Mouse (Mus musculus): ENCODE measurements around the gene Pcbd1. TPM values are rescaled to one million over a fixed set of nuclear protein-coding genes. Genes with fewer than 3 reads are reported as not detected.

Gene Pcbd1
- polyA plus RNA-seq, 1 experiment from 2014 or later: 71.2 TPM

DNA sequence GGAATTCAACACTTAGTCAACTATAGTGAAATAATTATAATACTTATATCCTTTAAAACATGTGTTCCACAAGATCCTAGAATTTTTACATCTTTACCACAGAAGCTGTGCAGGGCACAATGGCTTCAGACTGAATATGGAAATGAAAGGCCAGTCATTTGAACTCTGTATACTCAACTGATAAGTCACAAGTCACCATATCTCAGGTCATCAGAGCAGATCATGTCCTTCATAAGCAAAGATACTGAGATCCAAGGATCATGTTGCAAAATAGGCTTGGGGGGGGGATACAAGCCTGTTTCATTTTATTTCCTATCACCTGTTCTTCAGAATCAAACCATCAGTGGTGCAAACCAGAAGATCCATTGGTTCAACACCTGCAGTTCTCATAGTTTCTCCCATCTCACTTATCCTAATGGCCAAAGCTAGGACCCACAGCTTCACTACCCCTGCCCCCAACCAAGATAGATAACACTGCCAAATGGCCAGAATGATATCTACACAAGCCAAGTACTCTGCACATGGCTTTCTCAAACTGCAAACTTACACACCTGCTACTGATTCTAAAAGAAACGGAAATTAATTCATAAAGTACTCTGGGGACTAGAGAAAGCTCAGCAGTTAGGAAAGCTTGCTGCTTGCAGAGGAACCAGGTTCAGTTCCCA, 39.7 kb downstream of the Pcbd1 start:
- H3K4me3 ChIP-seq (ENCODE audit: low read depth, low read length): no peak overlapping the region
- 93% methylated on average over 1 of the region's 1 CpGs for WGBS
- H3K27me3 ChIP-seq (ENCODE audit: insufficient read depth, low read length): no peaks in the 10 kb centered on the region
- H3K36me3 ChIP-seq (ENCODE audit: insufficient read depth): peaks cover 6% of the 10 kb centered on the region; the same call in 1 of the 2 replicates
- H3K27ac ChIP-seq (ENCODE audit: low read depth): no peak overlapping the region
- no peak overlapping the region for H3K4me2 ChIP-seq
- H3K9me3 ChIP-seq (ENCODE audit: low read depth, low read length): no peaks in the 10 kb centered on the region
- H3K9ac ChIP-seq: no peak overlapping the region
- no peak for TF ChIP-seq CTCF (IDR thresholded peaks at IDR 0.05; ENCODE audit: low read depth)
- H3K4me1 ChIP-seq (ENCODE audit: insufficient read depth): no peaks in the 10 kb centered on the region
- DNase-seq (no peak), ATAC-seq (ENCODE audit: insufficient read depth) (no peak)

- Histone ChIP-seq H3K9ac (no peak overlapping the region), H3K9me3 (ENCODE audit: low read depth, low read length) (no peaks in the 10 kb centered on the region), H3K36me3 (ENCODE audit: insufficient read depth) (peaks cover 6% of the 10 kb centered on the region; the same call in 1 of the 2 replicates), H3K27ac (ENCODE audit: low read depth) (no peak overlapping the region), H3K4me1 (ENCODE audit: insufficient read depth) (no peaks in the 10 kb centered on the region), H3K27me3 (ENCODE audit: insufficient read depth, low read length) (no peaks in the 10 kb centered on the region), H3K4me3 (ENCODE audit: low read depth, low read length) (no peak overlapping the region), H3K4me2 (no peak overlapping the region)
- no peak for ATAC-seq (ENCODE audit: insufficient read depth)
- no peak for TF ChIP-seq CTCF (IDR thresholded peaks at IDR 0.05; ENCODE audit: low read depth)
- WGBS: 75% methylated on average over 3 of the region's 3 CpGs
- DNase-seq: no peak
Observed at GRCm38 (mm10) chr10:61130959-61131358, 41.8 kb downstream of the Pcbd1 start.

GRCm38 (mm10) chr10:61134041-61134440, 44.9 kb downstream of the Pcbd1 start:
- H3K4me1 ChIP-seq (ENCODE audit: insufficient read depth): no peaks in the 10 kb centered on the region
- H3K36me3 ChIP-seq (ENCODE audit: insufficient read depth): peaks cover 15% of the 10 kb centered on the region
- DNase-seq: no peak
- WGBS: 76% methylated on average over 4 of the region's 4 CpGs
- H3K9ac ChIP-seq: no peak overlapping the region
- no peaks in the 10 kb centered on the region for H3K27me3 ChIP-seq (ENCODE audit: insufficient read depth, low read length)
- H3K4me3 ChIP-seq (ENCODE audit: low read depth, low read length): no peak overlapping the region
- no peak overlapping the region for H3K4me2 ChIP-seq
- no peak for TF ChIP-seq CTCF (IDR thresholded peaks at IDR 0.05; ENCODE audit: low read depth)
- ATAC-seq (ENCODE audit: insufficient read depth): no peak
- no peaks in the 10 kb centered on the region for H3K9me3 ChIP-seq (ENCODE audit: low read depth, low read length)
- H3K27ac ChIP-seq (ENCODE audit: low read depth): no peak overlapping the region

DNA sequence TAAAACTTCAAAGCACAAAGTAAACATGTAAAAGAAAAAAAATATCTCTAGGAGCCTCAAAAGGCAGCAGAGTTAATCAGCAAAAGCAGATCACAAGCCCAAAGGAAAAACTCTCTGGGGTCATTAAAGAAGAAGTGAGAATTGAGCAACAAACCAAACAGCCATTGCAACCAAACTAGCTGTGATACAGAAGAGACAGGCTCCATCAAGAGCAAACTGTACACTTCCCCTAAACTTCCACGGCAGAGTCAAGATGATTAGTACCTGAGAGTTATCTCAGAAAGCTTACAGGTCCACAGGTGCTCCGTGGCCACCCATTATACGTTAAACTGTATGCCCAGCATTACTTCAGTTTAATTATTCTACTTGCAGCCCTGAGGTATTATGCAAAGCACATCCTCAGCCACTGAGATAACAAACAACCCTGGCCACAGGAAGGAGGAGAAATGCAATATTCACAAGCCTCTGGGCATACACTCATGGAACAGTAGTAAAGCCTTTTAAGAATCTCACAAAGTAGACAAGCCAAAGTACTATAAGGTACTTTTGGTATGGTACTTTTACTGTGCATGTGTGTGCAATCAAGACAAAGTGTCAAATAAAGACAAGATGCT, 46.2 kb downstream of the Pcbd1 start:
- H3K9me3 ChIP-seq (ENCODE audit: low read depth, low read length): no peaks in the 10 kb centered on the region
- no peak for TF ChIP-seq CTCF (IDR thresholded peaks at IDR 0.05; ENCODE audit: low read depth)
- H3K4me1 ChIP-seq (ENCODE audit: insufficient read depth): no peaks in the 10 kb centered on the region
- no peaks in the 10 kb centered on the region for H3K27me3 ChIP-seq (ENCODE audit: insufficient read depth, low read length)
- H3K4me3 ChIP-seq (ENCODE audit: low read depth, low read length): no peak overlapping the region
- H3K27ac ChIP-seq (ENCODE audit: low read depth): no peak overlapping the region
- 60% methylated on average over 3 of the region's 3 CpGs for WGBS
- DNase-seq: no peak
- H3K9ac ChIP-seq: no peak overlapping the region
- peaks cover 15% of the 10 kb centered on the region for H3K36me3 ChIP-seq (ENCODE audit: insufficient read depth)
- H3K4me2 ChIP-seq: no peak overlapping the region
- no peak for ATAC-seq (ENCODE audit: insufficient read depth)

- DNase-seq: no peak
- Histone ChIP-seq H3K27me3 (ENCODE audit: insufficient read depth, low read length) (no peaks in the 10 kb centered on the region), H3K4me3 (ENCODE audit: low read depth, low read length) (no peak overlapping the region), H3K27ac (ENCODE audit: low read depth) (no peak overlapping the region), H3K9ac (no peak overlapping the region), H3K9me3 (ENCODE audit: low read depth, low read length) (no peaks in the 10 kb centered on the region), H3K4me2 (no peak overlapping the region), H3K36me3 (ENCODE audit: insufficient read depth) (peaks cover 15% of the 10 kb centered on the region), H3K4me1 (ENCODE audit: insufficient read depth) (no peaks in the 10 kb centered on the region)
- no peak for TF ChIP-seq CTCF (IDR thresholded peaks at IDR 0.05; ENCODE audit: low read depth)
- ATAC-seq (ENCODE audit: insufficient read depth): no peak
- WGBS: 56% methylated on average over 1 of the region's 1 CpGs
Observed at GRCm38 (mm10) chr10:61137567-61137966, 48.4 kb downstream of the Pcbd1 start.

GRCm38 (mm10) chr10:61143343-61143742, 54.2 kb downstream of the Pcbd1 start:
- Histone ChIP-seq H3K9me3 (ENCODE audit: low read depth, low read length) (no peaks in the 10 kb centered on the region), H3K9ac (no peak overlapping the region), H3K27me3 (ENCODE audit: insufficient read depth, low read length) (no peaks in the 10 kb centered on the region), H3K4me2 (no peak overlapping the region), H3K27ac (ENCODE audit: low read depth) (no peak overlapping the region), H3K36me3 (ENCODE audit: insufficient read depth) (peaks cover 11% of the 10 kb centered on the region; the same call in 1 of the 2 replicates), H3K4me1 (ENCODE audit: insufficient read depth) (0 out of 2 replicates have a peak, but pooled peaks cover 3% of the 10 kb centered on the region), H3K4me3 (ENCODE audit: low read depth, low read length) (no peak overlapping the region)
- no peak for TF ChIP-seq CTCF (IDR thresholded peaks at IDR 0.05; ENCODE audit: low read depth)
- 85% methylated on average over 2 of the region's 2 CpGs for WGBS
- DNase-seq: no peak
- no peak for ATAC-seq (ENCODE audit: insufficient read depth)

Small RNA genes lying within 50 kb of the gene (microRNA-seq; reads per million reads assigned to microRNA genes)
- not detected for gene Gm44308 (ENCODE audit: borderline number of aligned reads)

Other genes starting within 250 kb of the Pcbd1 start
- 74.3 and 77.6 TPM in 2 replicates for gene Sgpl1, start 58.4 kb downstream of the Pcbd1 start, polyA plus RNA-seq (2014; fragmentation: Nextera tagmentation; extraction: Ambion mirVana)
- gene Tbata, start 82.6 kb downstream of the Pcbd1 start, polyA plus RNA-seq (2014; fragmentation: Nextera tagmentation; extraction: Ambion mirVana): 1.4 and 1.6 TPM in 2 replicates
- gene Adamts14, start 184.1 kb downstream of the Pcbd1 start, polyA plus RNA-seq (2014; fragmentation: Nextera tagmentation; extraction: Ambion mirVana): 1.5 and 1.8 TPM in 2 replicates
- not detected in 2 replicates for gene Prf1, start 208.5 kb downstream of the Pcbd1 start, polyA plus RNA-seq (2014; fragmentation: Nextera tagmentation; extraction: Ambion mirVana)

All from lung, embryonic 14.5 days (tissue).